ENCODE assay signal across 8 mouse cellular contexts in the genomic region with DNA sequence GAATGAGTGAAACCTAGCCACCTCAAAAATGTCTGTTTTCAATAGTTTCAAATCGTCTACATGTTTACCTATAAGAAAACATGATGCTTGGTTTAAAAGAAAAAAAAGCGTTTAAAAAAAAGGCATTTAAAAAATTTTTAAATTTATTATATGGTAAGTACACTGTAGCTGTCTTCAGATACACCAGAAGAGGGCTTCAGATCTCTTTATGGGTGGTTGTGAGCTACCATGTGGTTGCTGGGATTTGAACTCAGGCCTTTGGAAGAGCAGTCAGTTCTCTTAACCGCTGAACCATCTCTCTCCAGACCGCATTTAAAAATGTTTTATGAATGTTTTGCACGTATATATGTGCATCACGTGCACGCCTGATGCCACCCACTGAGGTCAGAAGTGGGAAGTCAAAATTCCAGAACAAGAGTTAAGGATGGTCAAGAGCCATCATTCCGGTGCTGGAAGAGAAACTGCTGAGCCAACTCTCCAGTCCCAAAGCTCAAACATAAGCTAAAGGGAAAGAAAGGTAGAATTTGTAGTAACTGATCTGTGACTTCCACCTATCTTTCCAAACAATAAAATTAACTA. TPM values are rescaled to one million over a fixed set of nuclear protein-coding genes. Genes with fewer than 3 reads are reported as not detected.
A peak's percentile ranks its signal among the peaks of the same experiment; 100 is the strongest.
DNase-seq lines count a peak whose midpoint lies in the region; ATAC-seq and TF ChIP-seq lines count a peak whose summit lies in the region.

No protein-coding gene starts in this region.

- no peaks in the 10 kb centered on the region for H3K27me3 ChIP-seq in liver, adult 2 months (ENCODE audit: control insufficient read depth, insufficient read depth, low read length)
- H3K27me3 ChIP-seq in intestine, embryonic 14.5 days (replicated peaks; ENCODE audit: control insufficient read depth, insufficient read depth, low read length): no peaks in the 10 kb centered on the region
- H3K27me3 ChIP-seq in neural tube, embryonic 13.5 days: no peaks in the 10 kb centered on the region

- peak overlapping the region; percentile 89; the same call in 1 of the 2 replicates for H3K4me3 ChIP-seq in liver, adult 2 months (ENCODE audit: insufficient read depth, low read depth, low read length)
- peak overlapping the region; percentile 73; the same call in 1 of the 2 replicates for H3K4me3 ChIP-seq in cortical plate, adult 2 months (ENCODE audit: insufficient read depth, low read length)
- H3K4me3 ChIP-seq in intestine, embryonic 14.5 days (ENCODE audit: low read depth, low read length): peak overlapping the region; percentile 97
- H3K4me3 ChIP-seq in neural tube, embryonic 13.5 days: peak overlapping the region; percentile 70

- peak overlapping the region; percentile 76 for H3K4me2 ChIP-seq in intestine, embryonic 14.5 days (ENCODE audit: low read length)
- peak overlapping the region; percentile 76 for H3K4me2 ChIP-seq in neural tube, embryonic 13.5 days

- no peak for TF ChIP-seq POLR2A in liver, adult 2 months (IDR thresholded peaks at IDR 0.05; ENCODE audit: extremely low read depth, insufficient read depth, low read length)
- TF ChIP-seq POLR2A in cortical plate, adult 2 months (IDR thresholded peaks at IDR 0.05; ENCODE audit: extremely low read depth, insufficient read depth, low read length): no peak

- H3K79me2 ChIP-seq in liver, adult 2 months (ENCODE audit: control insufficient read depth, insufficient read depth, low read length): peaks cover 17% of the 10 kb centered on the region; the same call in 1 of the 2 replicates

- H3K27ac ChIP-seq in liver, adult 2 months (replicated peaks; ENCODE audit: insufficient read depth, low read depth, low read length): 0 out of 2 replicates have a peak overlapping the region, but pooled peaks have one; percentile 2
- H3K27ac ChIP-seq in cortical plate, adult 2 months (ENCODE audit: insufficient read depth, low read length): no peak overlapping the region
- peak overlapping the region; percentile 100 for H3K27ac ChIP-seq in intestine, embryonic 14.5 days (ENCODE audit: low read depth)
- H3K27ac ChIP-seq in neural tube, embryonic 13.5 days (replicated peaks): peak overlapping the region; percentile 99

- DNase-seq in liver, adult 2 months (ENCODE audit: extremely low read depth, low read depth, low spot score): peak; percentile 22
- no peak for DNase-seq in liver
- no peak for DNase-seq in intestine, embryonic 14.5 days (ENCODE audit: low spot score)
- DNase-seq in left cerebral cortex, adult 8-10 months (ENCODE audit: low spot score in 2 of 2): no peak
- no peak for DNase-seq in spleen, postnatal 14 days (ENCODE audit: low spot score in 2 of 2)
- no peak for DNase-seq in right cerebral cortex, postnatal 14 days

- TF ChIP-seq CTCF in liver, adult 2 months (IDR thresholded peaks at IDR 0.05; ENCODE audit: low read depth, low read length): no peak
- no peak for TF ChIP-seq CTCF in cortical plate, adult 2 months (IDR thresholded peaks at IDR 0.05; ENCODE audit: extremely low read depth, insufficient read depth, low read length)

- peaks cover 9% of the 10 kb centered on the region; the same call in 1 of the 2 replicates for H3K4me1 ChIP-seq in liver, adult 2 months (ENCODE audit: control insufficient read depth, insufficient read depth, low read length)
- no peaks in the 10 kb centered on the region for H3K4me1 ChIP-seq in cortical plate, adult 2 months (ENCODE audit: control insufficient read depth, insufficient read depth, low read length)
- H3K4me1 ChIP-seq in intestine, embryonic 14.5 days (replicated peaks; ENCODE audit: control insufficient read depth, insufficient read depth, low read length): peaks cover 12% of the 10 kb centered on the region
- peaks cover 27% of the 10 kb centered on the region for H3K4me1 ChIP-seq in neural tube, embryonic 13.5 days (replicated peaks)

- H3K36me3 ChIP-seq in liver, adult 2 months (ENCODE audit: control insufficient read depth, insufficient read depth, low read length): no peaks in the 10 kb centered on the region
- peaks cover 10% of the 10 kb centered on the region; the same call in 1 of the 2 replicates for H3K36me3 ChIP-seq in intestine, embryonic 14.5 days (ENCODE audit: control insufficient read depth, insufficient read depth, low read length)
- H3K36me3 ChIP-seq in neural tube, embryonic 13.5 days: peaks cover 4% of the 10 kb centered on the region; the same call in 1 of the 2 replicates

- 40% methylated on average over 8 of the region's 8 CpGs for WGBS in liver, adult 2 months
- 53% methylated on average over 8 of the region's 8 CpGs for WGBS in intestine, embryonic 14.5 days
- 59% methylated on average over 8 of the region's 8 CpGs for WGBS in neural tube, embryonic 13.5 days

- H3K9ac ChIP-seq in liver, adult 2 months (ENCODE audit: low read depth, low read length): no peak overlapping the region; the same call in 1 of the 2 replicates
- H3K9ac ChIP-seq in intestine, embryonic 14.5 days (ENCODE audit: low read length): peak overlapping the region; percentile 100
- peak overlapping the region; percentile 94 for H3K9ac ChIP-seq in neural tube, embryonic 13.5 days

- no peaks in the 10 kb centered on the region for H3K9me3 ChIP-seq in intestine, embryonic 14.5 days (ENCODE audit: control insufficient read depth, low read length)
- H3K9me3 ChIP-seq in neural tube, embryonic 13.5 days: no peaks in the 10 kb centered on the region

- ATAC-seq in intestine, embryonic 14.5 days (replicated peaks; ENCODE audit: low FRiP score, low TSS enrichment, low read depth): no peak
- ATAC-seq in neural tube, embryonic 13.5 days (ENCODE audit: low read depth): no peak

RNA-seq across cellular contexts. Expression of a gene that starts 3.3 kb away (rescaled TPM):
- 32.0 and 32.6 TPM in 2 replicates for total RNA-seq in liver, adult 2 months (2014; rRNA removed)
- 7.8 and 7.9 TPM in 2 replicates for polyA plus RNA-seq in liver, adult 2 months (2012; rRNA removed)
- 50.9 and 51.3 TPM in 2 replicates for polyA plus RNA-seq in cortical plate, adult 2 months (2012; rRNA removed)
- polyA plus RNA-seq in intestine, embryonic 14.5 days (2014; fragmentation: Nextera tagmentation; extraction: Ambion mirVana): 121 and 131 TPM in 2 replicates
- polyA plus RNA-seq in neural tube, embryonic 13.5 days (2015; fragmentation: Nextera tagmentation; extraction: Ambion mirVana): 136 and 148 TPM in 2 replicates
- total RNA-seq in left cerebral cortex, adult 8-10 months (2022): 10 to 100 TPM; 51.8 to 58.0 (median 54.8) TPM

RNA-seq across cellular contexts. Expression of a gene that starts 16.0 kb away (rescaled TPM):
- 169 and 338 TPM in 2 replicates for total RNA-seq in liver, adult 2 months (2014; rRNA removed)
- 593 and 597 TPM in 2 replicates for polyA plus RNA-seq in liver, adult 2 months (2012; rRNA removed)
- 222 and 230 TPM in 2 replicates for polyA plus RNA-seq in cortical plate, adult 2 months (2012; rRNA removed)
- 141 and 149 TPM in 2 replicates for polyA plus RNA-seq in intestine, embryonic 14.5 days (2014; fragmentation: Nextera tagmentation; extraction: Ambion mirVana)
- polyA plus RNA-seq in neural tube, embryonic 13.5 days (2015; fragmentation: Nextera tagmentation; extraction: Ambion mirVana): 116 and 132 TPM in 2 replicates
- 100 to 1,000 TPM; 253 to 266 (median 261) TPM for total RNA-seq in left cerebral cortex, adult 8-10 months (2022)

RNA-seq across cellular contexts. Expression of a gene that starts 30.1 kb away (rescaled TPM):
- 75.1 and 75.7 TPM in 2 replicates for total RNA-seq in liver, adult 2 months (2014; rRNA removed)
- polyA plus RNA-seq in liver, adult 2 months (2012; rRNA removed): 44.6 and 45.9 TPM in 2 replicates
- polyA plus RNA-seq in cortical plate, adult 2 months (2012; rRNA removed): 42.3 and 47.4 TPM in 2 replicates
- 141 and 151 TPM in 2 replicates for polyA plus RNA-seq in intestine, embryonic 14.5 days (2014; fragmentation: Nextera tagmentation; extraction: Ambion mirVana)
- 306 and 330 TPM in 2 replicates for polyA plus RNA-seq in neural tube, embryonic 13.5 days (2015; fragmentation: Nextera tagmentation; extraction: Ambion mirVana)
- 10 to 100 TPM; 66.3 to 83.6 (median 76.6) TPM for total RNA-seq in left cerebral cortex, adult 8-10 months (2022)

RNA-seq across cellular contexts. Expression of a gene that starts 50.3 kb away (rescaled TPM):
- 255 and 271 TPM in 2 replicates for total RNA-seq in liver, adult 2 months (2014; rRNA removed)
- 178 and 179 TPM in 2 replicates for polyA plus RNA-seq in liver, adult 2 months (2012; rRNA removed)
- 6.6 and 8.0 TPM in 2 replicates for polyA plus RNA-seq in cortical plate, adult 2 months (2012; rRNA removed)
- polyA plus RNA-seq in intestine, embryonic 14.5 days (2014; fragmentation: Nextera tagmentation; extraction: Ambion mirVana): 0.81 and 1.1 TPM in 2 replicates
- 0.39 and 1.1 TPM in 2 replicates for polyA plus RNA-seq in neural tube, embryonic 13.5 days (2015; fragmentation: Nextera tagmentation; extraction: Ambion mirVana)
- 1 to 10 TPM; 5.4 to 6.9 (median 6.2) TPM for total RNA-seq in left cerebral cortex, adult 8-10 months (2022)
